Mouse (Mus musculus) liver, embryonic 13.5 days (tissue): ENCODE results near the gene Dnm3. TPM values are rescaled to one million over a fixed set of nuclear protein-coding genes. Genes with fewer than 3 reads are reported as not detected.

ENCODE experiments used
- microRNA counts: library from miRNA; unstranded; fragments of <30 nt; microRNA quantifications from one replicate; lab custom pipeline; 2016
- microRNA-seq: library from miRNA; unstranded; fragments of <30 nt; microRNA quantifications from one replicate; pipeline ENCODE4, GENCODE M21; 2016
- polyA plus RNA-seq: library from polyadenylated mRNA; unstranded; fragments of >200 nt; fragmentation: Nextera tagmentation; extraction: Ambion mirVana; gene quantifications from 2 replicates; pipeline ENCODE4 v1.2.1, GENCODE M21; 2015

Dnm3 gene
- polyA plus RNA-seq, 1 experiment from 2014 or later: 1.2 TPM

MicroRNA genes within 50 kb of the gene (microRNA counts, 519-probe panel; counts per million panel counts)
- microRNA mmu-miR-199a-3p (lab: Ali Mortazavi, UCI): 6,731 counts per million, percentile 83 among the panel's probes with 10 or more counts
- microRNA mmu-miR-199a-5p (lab: Ali Mortazavi, UCI): 6,959 counts per million, percentile 87 among the panel's probes with 10 or more counts
- 3,594 counts per million, percentile 24 among the panel's probes with 10 or more counts for microRNA mmu-miR-214 (lab: Ali Mortazavi, UCI)

Small RNA genes within 50 kb of the gene (microRNA-seq; reads per million reads assigned to microRNA genes)
- 33.8 reads per million, percentile 39 among the genes with 10 or more reads in this experiment for gene Mir199a-2
- 2,673 reads per million, percentile 85 among the genes with 10 or more reads in this experiment for gene Mir214

Other genes with a start within 250 kb of the Dnm3 start
- gene Mettl13, start 70.5 kb upstream of the Dnm3 start, polyA plus RNA-seq: 15.1 and 17.3 TPM in 2 replicates
- 15.5 and 20.4 TPM in 2 replicates for gene Vamp4, start 92.5 kb upstream of the Dnm3 start, polyA plus RNA-seq
- gene Myoc, start 161.1 kb upstream of the Dnm3 start, polyA plus RNA-seq: not detected in 2 replicates
- gene Myocos, start 180.2 kb upstream of the Dnm3 start, polyA plus RNA-seq: not detected in 2 replicates